Mouse (Mus musculus) forebrain, embryonic 12.5 days (tissue): Measurements from ENCODE around the gene Agbl1. TPM values are rescaled to one million over a fixed set of nuclear protein-coding genes. Genes with fewer than 3 reads are reported as not detected.

Experiments used
- ATAC-seq: fragments of 200-750 bp; cut with Nextera tagmentation; 2 replicates; pipeline ENCODE4 v1.8.0; 2017; ENCODE audit warnings: moderate TSS enrichment; ENCODE audit not compliant: low FRiP score
- H3K27ac ChIP-seq: fragments of 300-500 bp; sonication (generic); 2 replicates; pipeline ENCODE4 v1.5.1; 2016; ENCODE audit warnings: mild to moderate bottlenecking
- H3K27me3 ChIP-seq: fragments of 300-500 bp; sonication (generic); 2 replicates; pipeline ENCODE4 v1.6.1; 2016; ENCODE audit warnings: mild to moderate bottlenecking
- H3K36me3 ChIP-seq: fragments of 300-500 bp; sonication (generic); replicated peaks from 2 replicates; pipeline ENCODE4 v1.6.1; 2016; ENCODE audit warnings: mild to moderate bottlenecking
- H3K4me1 ChIP-seq: fragments of 300-500 bp; sonication (generic); 2 replicates; pipeline ENCODE4 v1.6.1; 2016
- H3K4me2 ChIP-seq: fragments of 300-500 bp; sonication (generic); 2 replicates; pipeline ENCODE4 v1.6.1; 2016; ENCODE audit warnings: mild to moderate bottlenecking, moderate library complexity
- H3K4me3 ChIP-seq: fragments of 300-500 bp; sonication (generic); replicated peaks from 2 replicates; pipeline ENCODE4 v1.5.1; 2016; ENCODE audit warnings: mild to moderate bottlenecking
- H3K9ac ChIP-seq: fragments of 300-500 bp; sonication (generic); 2 replicates; pipeline ENCODE4 v1.6.1; 2016; ENCODE audit warnings: mild to moderate bottlenecking
- H3K9me3 ChIP-seq: fragments of 300-500 bp; sonication (generic); 2 replicates; pipeline ENCODE4 v1.6.1; 2016
- WGBS: fragments of 180-500 bp; shearing (Covaris S2); methylation state at CpG from one replicate; pipeline ENCODE4 v1.1.7; 2016; 5-methylcytosine and 5-hydroxymethylcytosine counted together
- polyA plus RNA-seq: library from polyadenylated mRNA; unstranded; fragments of >200 nt; fragmentation: Nextera tagmentation; extraction: Ambion mirVana; gene quantifications from 2 replicates; pipeline ENCODE4 v1.2.1, GENCODE M21; 2016

Agbl1 gene
- polyA plus RNA-seq, 1 experiment from 2014 or later: 0.11 TPM

DNA sequence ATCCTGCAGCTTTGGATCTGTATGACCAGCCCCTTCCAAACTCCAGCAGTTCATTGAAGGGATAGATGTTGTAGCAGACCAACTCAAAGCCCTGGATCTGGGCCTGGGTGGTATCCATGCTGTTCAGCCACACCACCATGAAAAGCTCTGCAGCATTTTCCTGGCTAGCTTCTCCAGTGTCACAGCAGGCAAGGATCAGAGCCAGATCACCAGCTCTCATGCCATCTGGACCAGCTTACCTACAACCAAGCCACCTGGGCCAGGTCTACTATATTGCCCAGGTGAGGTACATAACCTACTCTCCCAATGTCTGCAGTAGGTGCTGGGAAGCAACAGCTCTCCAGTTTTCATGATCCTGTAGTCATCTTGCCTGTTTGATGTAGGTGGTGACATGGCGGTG lies 884.3 kb downstream of the Agbl1 start:
- Histone ChIP-seq H3K4me2 (no peak overlapping the region), H3K4me3 (no peak overlapping the region), H3K9me3 (no peaks in the 10 kb centered on the region), H3K27ac (no peak overlapping the region), H3K36me3 (no peaks in the 10 kb centered on the region), H3K9ac (no peak overlapping the region), H3K4me1 (no peaks in the 10 kb centered on the region), H3K27me3 (no peaks in the 10 kb centered on the region)
- ATAC-seq: no peak
- 90% methylated on average over 1 of the region's 1 CpGs for WGBS

DNA sequence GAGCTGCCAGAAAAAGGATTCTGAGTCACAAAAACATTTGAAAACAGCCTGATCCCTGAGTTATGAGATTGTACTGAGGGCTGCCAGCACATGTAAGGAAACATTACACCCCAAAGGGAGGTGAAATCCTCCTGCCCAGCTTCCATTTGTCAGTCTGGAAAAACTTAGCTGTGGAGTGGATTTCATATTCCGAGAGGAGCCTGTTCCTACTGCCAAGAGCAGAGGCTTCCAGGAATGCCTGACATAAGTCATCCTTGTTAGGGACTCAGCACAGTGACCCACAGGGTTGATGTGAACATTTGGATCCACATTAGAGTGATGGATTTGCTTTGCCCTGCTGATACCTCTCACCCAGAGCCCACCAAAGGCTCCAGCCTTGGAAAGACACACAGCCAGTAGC lies 899.4 kb downstream of the Agbl1 start:
- ATAC-seq: no peak

DNA sequence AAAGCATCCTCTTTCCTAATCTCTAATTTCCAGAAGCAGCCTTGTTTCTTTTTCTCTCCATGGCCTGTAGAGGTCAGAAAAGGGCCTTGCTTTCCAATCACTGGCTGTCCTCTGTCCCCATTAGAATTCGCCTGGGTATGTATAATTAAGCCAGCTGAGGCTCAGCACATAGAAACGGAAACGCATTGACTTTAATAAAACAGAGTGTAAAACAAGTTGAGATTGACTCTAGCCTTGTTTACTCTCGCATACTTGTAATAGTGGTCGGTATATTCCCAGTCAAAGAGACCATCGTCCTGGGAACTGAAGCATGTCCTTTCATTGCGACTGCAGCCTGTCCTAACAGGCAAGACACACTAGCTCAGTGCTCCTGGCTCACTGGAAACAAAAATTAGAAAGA lies 902.3 kb downstream of the Agbl1 start:
- no peaks in the 10 kb centered on the region for H3K36me3 ChIP-seq
- H3K9me3 ChIP-seq: no peaks in the 10 kb centered on the region
- no peak overlapping the region for H3K4me3 ChIP-seq
- H3K27me3 ChIP-seq: no peaks in the 10 kb centered on the region
- ATAC-seq: peak; percentile 70
- peaks cover 10% of the 10 kb centered on the region; the same call in 1 of the 2 replicates for H3K4me1 ChIP-seq
- H3K9ac ChIP-seq: no peak overlapping the region
- 28% methylated on average over 7 of the region's 7 CpGs for WGBS
- H3K4me2 ChIP-seq: peak overlapping the region; percentile 3; the same call in 1 of the 2 replicates
- H3K27ac ChIP-seq: no peak overlapping the region

More for the DNA sequence above, 899.4 kb downstream of the Agbl1 start:
- no peak overlapping the region for H3K4me2 ChIP-seq
- H3K36me3 ChIP-seq: no peaks in the 10 kb centered on the region
- H3K4me1 ChIP-seq: peaks cover 10% of the 10 kb centered on the region; the same call in 1 of the 2 replicates
- H3K9me3 ChIP-seq: no peaks in the 10 kb centered on the region
- WGBS: 68% methylated on average over 1 of the region's 1 CpGs
- H3K27me3 ChIP-seq: no peaks in the 10 kb centered on the region
- no peak overlapping the region for H3K9ac ChIP-seq
- H3K4me3 ChIP-seq: no peak overlapping the region
- H3K27ac ChIP-seq: no peak overlapping the region

DNA sequence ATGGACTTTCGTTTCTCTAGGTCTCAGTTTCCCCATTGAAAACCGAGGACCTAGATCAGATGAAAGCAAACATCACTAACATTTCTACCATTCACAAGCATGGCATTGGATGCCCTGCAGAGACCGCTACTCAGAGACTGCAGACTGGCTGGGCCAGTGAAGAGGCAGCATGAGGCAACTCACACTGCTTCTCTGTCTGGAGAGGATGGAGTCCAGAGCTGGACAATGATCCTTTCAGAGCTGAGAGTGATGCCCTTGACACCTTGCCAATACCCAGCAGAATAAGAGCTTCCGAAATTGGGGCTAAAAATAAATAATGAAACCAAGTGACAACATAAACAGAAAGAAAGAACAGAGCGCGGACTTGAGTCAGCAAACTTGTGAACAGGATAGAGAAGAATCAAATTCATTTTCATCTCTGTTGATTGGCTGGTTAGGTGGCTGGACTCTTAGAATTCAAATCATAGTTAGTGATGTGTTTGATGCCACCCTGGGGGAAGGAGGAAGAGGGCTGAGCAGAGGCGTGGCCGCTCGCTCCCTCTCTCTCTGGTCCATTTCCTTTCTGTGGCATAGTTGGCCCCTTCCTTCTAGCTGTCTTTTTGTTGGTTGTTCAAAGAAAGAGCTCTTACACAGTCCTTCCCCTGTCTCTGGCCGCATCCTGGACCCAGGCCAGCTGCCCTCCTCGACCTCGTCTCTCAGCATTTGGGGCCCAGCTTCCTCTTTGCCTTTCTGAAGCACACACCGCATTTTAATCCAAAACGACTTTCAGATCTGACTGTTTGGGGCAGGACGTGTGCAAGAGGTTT lies 903.1 kb downstream of the Agbl1 start:
- Histone ChIP-seq H3K36me3 (no peaks in the 10 kb centered on the region), H3K27me3 (no peaks in the 10 kb centered on the region), H3K27ac (0 out of 2 replicates have a peak overlapping the region, but pooled peaks have one; percentile 2), H3K4me1 (peaks cover 10% of the 10 kb centered on the region; the same call in 1 of the 2 replicates), H3K4me3 (no peak overlapping the region), H3K4me2 (no peak overlapping the region), H3K9ac (no peak overlapping the region), H3K9me3 (no peaks in the 10 kb centered on the region)
- ATAC-seq: peak; percentile 58; the same call in 1 of the 2 replicates
- WGBS: 63% methylated on average over 15 of the region's 15 CpGs

DNA sequence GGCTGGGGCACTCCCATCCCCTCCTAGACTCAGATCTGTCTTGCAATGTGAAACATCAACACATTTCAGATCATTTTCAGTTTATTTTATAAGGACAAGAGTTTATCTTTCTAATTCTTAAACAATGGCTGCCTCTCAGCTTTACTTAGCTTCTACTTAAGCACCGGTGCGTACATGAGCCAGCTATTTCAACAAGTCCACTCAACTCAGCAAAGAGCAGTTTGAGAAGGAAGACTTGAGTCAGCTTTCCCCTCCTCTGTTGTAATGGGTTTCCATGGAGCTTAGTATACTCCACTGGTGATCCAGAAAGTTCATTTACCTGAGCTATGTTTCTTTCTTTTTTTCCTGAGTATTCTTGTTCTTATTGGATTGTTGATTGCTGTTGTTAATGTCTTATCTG lies 905.2 kb downstream of the Agbl1 start:
- 88% methylated on average over 2 of the region's 2 CpGs for WGBS
- Histone ChIP-seq H3K4me2 (no peak overlapping the region), H3K9ac (no peak overlapping the region), H3K27me3 (no peaks in the 10 kb centered on the region), H3K9me3 (no peaks in the 10 kb centered on the region), H3K4me1 (peaks cover 10% of the 10 kb centered on the region; the same call in 1 of the 2 replicates), H3K4me3 (no peak overlapping the region), H3K27ac (no peak overlapping the region), H3K36me3 (no peaks in the 10 kb centered on the region)
- no peak for ATAC-seq

DNA sequence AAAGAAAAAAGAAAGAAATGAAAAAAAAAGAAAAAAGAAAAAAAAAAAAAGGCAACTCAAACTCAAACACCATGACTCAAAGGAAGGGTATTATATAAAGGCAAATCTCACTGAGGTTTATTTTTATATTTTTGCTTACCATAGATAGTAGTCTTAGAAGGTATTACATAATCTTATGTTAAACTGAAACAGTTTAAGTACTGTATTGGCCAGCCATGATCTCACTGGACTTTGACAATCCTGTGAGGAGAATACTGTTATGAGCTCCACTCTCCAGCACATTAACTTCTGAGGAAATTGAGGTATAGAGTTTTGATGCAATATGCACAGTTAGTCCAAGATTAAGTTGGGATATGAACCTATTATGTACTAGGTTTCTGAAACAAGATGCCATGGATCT lies 909.0 kb downstream of the Agbl1 start:
- no peak overlapping the region for H3K9ac ChIP-seq
- no peaks in the 10 kb centered on the region for H3K36me3 ChIP-seq
- ATAC-seq: no peak
- H3K9me3 ChIP-seq: no peaks in the 10 kb centered on the region
- no peak overlapping the region for H3K27ac ChIP-seq
- no peak overlapping the region for H3K4me2 ChIP-seq
- no peaks in the 10 kb centered on the region for H3K4me1 ChIP-seq
- no peaks in the 10 kb centered on the region for H3K27me3 ChIP-seq
- H3K4me3 ChIP-seq: no peak overlapping the region

DNA sequence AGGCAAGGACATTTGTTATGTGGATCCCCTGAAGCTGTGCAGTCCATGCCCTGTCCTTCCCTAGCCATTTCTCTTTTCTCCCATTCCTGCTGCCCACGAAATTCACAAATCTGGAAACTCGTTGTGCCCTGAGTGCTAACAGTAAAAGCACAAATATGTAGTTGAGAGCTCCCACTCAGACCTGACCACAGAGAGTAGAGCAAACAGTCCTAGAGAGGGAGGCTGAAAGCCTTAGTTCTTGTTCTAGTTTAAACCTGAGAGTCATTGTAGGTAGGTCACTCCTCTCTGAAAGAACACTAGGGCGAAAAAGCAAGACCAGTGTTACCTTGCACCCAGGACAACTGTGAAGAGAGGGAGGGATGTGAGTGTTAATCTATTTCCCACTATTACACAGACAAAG lies 917.8 kb downstream of the Agbl1 start:
- WGBS: 69% methylated on average over 3 of the region's 3 CpGs
- no peak overlapping the region for H3K4me3 ChIP-seq
- ATAC-seq: no peak
- no peak overlapping the region for H3K9ac ChIP-seq
- no peak overlapping the region for H3K27ac ChIP-seq
- no peaks in the 10 kb centered on the region for H3K9me3 ChIP-seq
- H3K4me2 ChIP-seq: no peak overlapping the region
- no peaks in the 10 kb centered on the region for H3K36me3 ChIP-seq
- no peaks in the 10 kb centered on the region for H3K27me3 ChIP-seq
- H3K4me1 ChIP-seq: peaks cover 4% of the 10 kb centered on the region; the same call in 1 of the 2 replicates

DNA sequence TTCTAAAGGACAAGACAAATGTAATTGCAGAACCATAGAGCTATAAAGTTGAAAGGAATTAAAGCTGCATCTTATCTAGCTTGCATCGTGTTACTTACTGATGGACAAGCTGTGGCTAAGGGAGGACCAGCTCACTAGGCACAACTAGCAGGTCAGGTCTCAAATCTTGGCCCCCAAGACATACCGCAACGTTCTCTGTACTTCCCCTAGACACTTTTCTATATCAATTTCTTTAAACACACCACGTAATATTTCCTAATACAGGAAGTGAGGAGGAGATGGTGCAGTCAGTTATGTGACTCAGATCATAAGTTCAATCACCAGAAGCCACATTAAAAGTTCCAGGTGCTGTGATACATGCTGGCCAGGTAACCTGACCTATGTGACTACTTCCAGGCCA lies 919.1 kb downstream of the Agbl1 start:
- H3K4me2 ChIP-seq: no peak overlapping the region
- H3K36me3 ChIP-seq: no peaks in the 10 kb centered on the region
- no peaks in the 10 kb centered on the region for H3K27me3 ChIP-seq
- peaks cover 7% of the 10 kb centered on the region; the same call in 1 of the 2 replicates for H3K4me1 ChIP-seq
- H3K27ac ChIP-seq: no peak overlapping the region
- H3K9ac ChIP-seq: no peak overlapping the region
- 93% methylated on average over 4 of the region's 4 CpGs for WGBS
- H3K4me3 ChIP-seq: no peak overlapping the region
- no peak for ATAC-seq
- H3K9me3 ChIP-seq: no peaks in the 10 kb centered on the region

DNA sequence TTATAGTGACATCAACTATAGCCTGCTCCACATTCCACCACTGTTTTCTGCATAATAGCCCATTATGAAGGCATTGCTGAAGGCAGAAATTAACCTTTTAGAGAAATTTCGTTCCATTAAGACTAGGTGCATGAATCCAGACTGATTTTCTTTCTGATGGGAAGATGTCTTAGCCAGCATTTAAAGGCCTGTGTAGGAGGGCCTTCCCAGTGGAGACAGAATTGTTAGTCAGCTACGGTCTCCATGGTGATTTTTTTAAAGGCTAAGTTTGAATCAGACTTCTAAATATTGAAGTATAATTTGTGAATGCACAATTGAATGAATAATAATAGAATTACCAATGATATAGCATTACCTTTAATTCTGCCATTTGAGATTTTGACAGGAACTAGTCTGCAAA lies 920.2 kb downstream of the Agbl1 start:
- peaks cover 7% of the 10 kb centered on the region; the same call in 1 of the 2 replicates for H3K4me1 ChIP-seq
- WGBS: 71% methylated on average over 2 of the region's 2 CpGs
- no peaks in the 10 kb centered on the region for H3K9me3 ChIP-seq
- no peak overlapping the region for H3K9ac ChIP-seq
- H3K27ac ChIP-seq: no peak overlapping the region
- H3K27me3 ChIP-seq: no peaks in the 10 kb centered on the region
- H3K4me2 ChIP-seq: no peak overlapping the region
- no peak overlapping the region for H3K4me3 ChIP-seq
- ATAC-seq: no peak
- H3K36me3 ChIP-seq: no peaks in the 10 kb centered on the region

DNA sequence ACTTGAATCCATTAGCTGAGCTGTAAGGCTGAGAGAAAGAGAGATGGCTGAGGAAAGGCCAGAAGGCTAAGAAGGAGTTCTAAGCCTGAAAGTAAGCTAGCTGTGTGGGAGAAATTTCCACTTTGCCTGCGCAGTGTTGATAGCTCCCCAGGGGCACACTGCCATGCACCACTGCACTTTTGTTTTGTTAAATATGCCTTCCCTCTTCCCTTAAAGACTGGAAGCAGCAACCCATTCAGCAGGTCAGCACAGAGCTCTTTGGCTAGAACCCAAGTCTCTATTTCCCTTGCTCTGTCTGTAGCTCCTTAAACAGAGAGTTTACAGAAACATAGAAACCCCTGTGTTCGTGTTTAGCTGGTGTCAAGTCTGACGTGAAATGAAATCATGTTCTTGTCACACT lies 922.7 kb downstream of the Agbl1 start:
- Histone ChIP-seq H3K27me3 (no peaks in the 10 kb centered on the region), H3K4me2 (no peak overlapping the region), H3K4me3 (no peak overlapping the region), H3K4me1 (peaks cover 7% of the 10 kb centered on the region; the same call in 1 of the 2 replicates), H3K27ac (no peak overlapping the region), H3K36me3 (no peaks in the 10 kb centered on the region), H3K9me3 (no peaks in the 10 kb centered on the region), H3K9ac (no peak overlapping the region)
- WGBS: 9% methylated on average over 3 of the region's 3 CpGs
- ATAC-seq: peak; percentile 30; the same call in 1 of the 2 replicates

DNA sequence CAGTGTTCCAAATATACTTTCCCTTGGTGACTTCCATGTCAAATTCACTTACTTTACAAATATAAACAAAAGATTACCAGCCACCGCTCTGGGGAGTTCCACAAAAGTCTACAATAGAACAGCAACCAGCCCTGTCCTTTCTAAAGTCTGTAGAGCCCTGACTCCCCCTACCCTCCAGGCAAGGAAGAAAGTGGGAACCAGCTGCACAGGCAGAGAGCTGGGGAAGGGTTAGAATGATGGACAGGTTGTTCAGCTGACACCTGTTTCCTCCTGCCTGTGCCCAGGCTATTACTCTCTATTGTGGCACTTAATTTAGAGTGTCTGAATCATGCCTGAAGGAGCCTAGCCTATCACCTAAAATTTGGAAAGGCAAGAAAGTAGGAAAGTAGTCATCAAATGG lies 923.2 kb downstream of the Agbl1 start:
- Histone ChIP-seq H3K4me3 (no peak overlapping the region), H3K4me2 (no peak overlapping the region), H3K27me3 (no peaks in the 10 kb centered on the region), H3K27ac (no peak overlapping the region), H3K9ac (no peak overlapping the region), H3K36me3 (no peaks in the 10 kb centered on the region), H3K4me1 (peaks cover 7% of the 10 kb centered on the region; the same call in 1 of the 2 replicates), H3K9me3 (no peaks in the 10 kb centered on the region)
- peak; percentile 33; the same call in 1 of the 2 replicates for ATAC-seq
- 24% methylated on average over 1 of the region's 1 CpGs for WGBS

DNA sequence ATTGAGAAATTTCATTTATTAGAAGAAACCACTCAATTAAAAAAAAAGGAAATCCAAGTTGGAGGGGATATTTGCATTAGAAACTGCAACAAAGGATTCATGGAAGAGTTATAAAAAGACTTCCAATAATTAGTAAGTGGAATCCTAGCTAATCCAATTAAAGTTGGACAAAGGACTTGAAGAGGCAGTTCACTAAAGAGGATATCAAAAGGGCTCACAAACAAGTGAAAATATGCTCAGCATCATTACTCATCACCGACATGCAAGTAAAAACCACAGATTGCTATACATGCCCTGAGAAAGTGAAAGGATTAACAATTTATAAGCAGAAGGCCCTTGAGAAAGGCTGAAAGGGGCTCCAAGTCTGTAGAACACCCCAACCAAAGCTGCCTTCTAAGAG lies 935.2 kb downstream of the Agbl1 start:
- Histone ChIP-seq H3K27me3 (0 out of 2 replicates have a peak, but pooled peaks cover 6% of the 10 kb centered on the region), H3K4me2 (no peak overlapping the region), H3K36me3 (no peaks in the 10 kb centered on the region), H3K4me1 (no peaks in the 10 kb centered on the region), H3K4me3 (no peak overlapping the region), H3K27ac (no peak overlapping the region), H3K9me3 (no peaks in the 10 kb centered on the region), H3K9ac (no peak overlapping the region)
- 27% methylated on average over 1 of the region's 1 CpGs for WGBS
- no peak for ATAC-seq
